Mouse (Mus musculus) MEL (cell line): ENCODE data around the gene Olfr191. TPM values are rescaled to one million over a fixed set of nuclear protein-coding genes. Genes with fewer than 3 reads are reported as not detected.

Source experiments
- DNase-seq: peaks from one replicate; pipeline ENCODE4 v3.0.0; 2011; ENCODE audit warnings: low read depth, low spot score
- H3K27ac ChIP-seq: 2 replicates; pipeline ENCODE4 v1.5.1; 2012; ENCODE audit warnings: low read depth, mild to moderate bottlenecking, control low read depth, low read length, moderate library complexity; ENCODE audit not compliant: control insufficient read depth
- H3K27me3 ChIP-seq, 2 experiments: fragments of 150-350 bp in 1 of 2; sonication (generic) in 1 of 2; 2 replicates each; pipeline ENCODE4 v1.6.1; 2012; ENCODE audit warnings: low read length in 2 of 2, mild to moderate bottlenecking in 2 of 2, improper control_type of control experiment in 1 of 2, moderate library complexity in 1 of 2; ENCODE audit not compliant: insufficient read depth in 2 of 2, control insufficient read depth in 1 of 2
- H3K36me3 ChIP-seq, 2 experiments: 2 replicates each; pipeline ENCODE4 v1.6.1; 2012 to 2014; ENCODE audit warnings: low read length in 2 of 2, improper control_type of control experiment in 1 of 2, inconsistent platforms in 1 of 2, mild to moderate bottlenecking in 1 of 2; ENCODE audit not compliant: insufficient read depth in 2 of 2, control insufficient read depth in 1 of 2
- H3K4me1 ChIP-seq, 2 experiments: fragments of 150-350 bp in 1 of 2; sonication (generic) in 1 of 2; 2 replicates each; pipeline ENCODE4 v1.6.1; 2012; ENCODE audit warnings: low read length in 2 of 2, improper control_type of control experiment in 1 of 2, mild to moderate bottlenecking in 1 of 2; ENCODE audit not compliant: insufficient read depth in 2 of 2, control insufficient read depth in 1 of 2
- H3K4me3 ChIP-seq, 2 experiments: fragments of 150-350 bp in 1 of 2; sonication (generic) in 1 of 2; 2 replicates each; pipeline ENCODE4 v1.5.1; 2012; ENCODE audit warnings: low read depth in 2 of 2, low read length in 2 of 2, mild to moderate bottlenecking in 2 of 2, moderate library complexity in 2 of 2, control low read depth in 1 of 2, improper control_type of control experiment in 1 of 2; ENCODE audit not compliant: control insufficient read depth in 1 of 2, insufficient read depth in 1 of 2
- H3K79me2 ChIP-seq: 2 replicates; pipeline ENCODE4 v1.6.1; 2012; ENCODE audit warnings: mild to moderate bottlenecking, low read length, moderate library complexity; ENCODE audit not compliant: control insufficient read depth, poor library complexity, insufficient read depth
- H3K9ac ChIP-seq: 2 replicates; pipeline ENCODE4 v1.6.1; 2012; ENCODE audit warnings: low read depth, mild to moderate bottlenecking, control low read depth, low read length, moderate library complexity; ENCODE audit not compliant: control insufficient read depth, poor library complexity, severe bottlenecking
- H3K9me3 ChIP-seq: fragments of 150-350 bp; sonication (generic); replicated peaks from 2 replicates; pipeline ENCODE4 v1.6.1; 2012; ENCODE audit warnings: mild to moderate bottlenecking, low read length, improper control_type of control experiment, moderate library complexity; ENCODE audit not compliant: insufficient read depth
- E2F4 ChIP-seq: IDR thresholded peaks from 2 replicates; pipeline ENCODE4 v1.6.1; 2011; ENCODE audit warnings: low read depth, low read length, improper control_type of control experiment, borderline replicate concordance
- HCFC1 ChIP-seq: IDR thresholded peaks from 2 replicates; pipeline ENCODE4 v1.6.1; 2012; ENCODE audit warnings: low read depth, mild to moderate bottlenecking, inconsistent platforms, low read length, improper control_type of control experiment, moderate library complexity
- MEF2A ChIP-seq: IDR thresholded peaks from 2 replicates; pipeline ENCODE4 v1.6.1; 2014; ENCODE audit warnings: low read depth, mild to moderate bottlenecking, inconsistent platforms, low read length, improper control_type of control experiment; ENCODE audit not compliant: poor library complexity, insufficient replicate concordance, severe bottlenecking; ENCODE audit errors: extremely low read depth
- MYB ChIP-seq: IDR thresholded peaks from 2 replicates; pipeline ENCODE4 v1.6.1; 2011; ENCODE audit warnings: mild to moderate bottlenecking, low read depth, low read length, improper control_type of control experiment
- MYC ChIP-seq: IDR thresholded peaks from 2 replicates; pipeline ENCODE4 v1.6.1; 2011; ENCODE audit warnings: low read depth, mild to moderate bottlenecking, low read length, improper control_type of control experiment, moderate library complexity
- NELFE ChIP-seq: IDR thresholded peaks from 2 replicates; pipeline ENCODE4 v1.6.1; 2011; ENCODE audit warnings: low read depth, low read length, improper control_type of control experiment
- POLR2A ChIP-seq, 2 experiments: IDR thresholded peaks; 2 replicates each; pipeline ENCODE4 v1.6.1; 2011 to 2012; ENCODE audit warnings: low read length in 2 of 2, mild to moderate bottlenecking in 2 of 2, control low read depth in 1 of 2, improper control_type of control experiment in 1 of 2, low read depth in 1 of 2, moderate library complexity in 1 of 2; ENCODE audit not compliant: control insufficient read depth in 1 of 2, insufficient read depth in 1 of 2, poor library complexity in 1 of 2
- RCOR1 ChIP-seq: IDR thresholded peaks from 2 replicates; pipeline ENCODE4 v1.6.1; 2012; ENCODE audit warnings: low read depth, mild to moderate bottlenecking, inconsistent platforms, low read length, improper control_type of control experiment
- SIN3A ChIP-seq: IDR thresholded peaks from 2 replicates; pipeline ENCODE4 v1.6.1; 2012; ENCODE audit warnings: low read length, improper control_type of control experiment, inconsistent platforms
- TAL1 ChIP-seq: IDR thresholded peaks from 2 replicates; pipeline ENCODE4 v1.6.1; 2012; ENCODE audit warnings: mild to moderate bottlenecking, inconsistent platforms, low read length, moderate library complexity, mixed read lengths
- TBP ChIP-seq: IDR thresholded peaks from 2 replicates; pipeline ENCODE4 v1.8.0; 2011; ENCODE audit warnings: low read depth, low read length, improper control_type of control experiment
- USF1 ChIP-seq: IDR thresholded peaks from 2 replicates; pipeline ENCODE4 v1.6.1; 2014; ENCODE audit warnings: low read depth, mild to moderate bottlenecking, inconsistent platforms, low read length, improper control_type of control experiment, moderate library complexity
- USF2 ChIP-seq, 2 experiments: IDR thresholded peaks; 2 replicates each; pipeline ENCODE4 v1.6.1; 2011 to 2012; ENCODE audit warnings: improper control_type of control experiment in 2 of 2, low read length in 2 of 2, borderline replicate concordance in 1 of 2, inconsistent platforms in 1 of 2, low read depth in 1 of 2, mild to moderate bottlenecking in 1 of 2; ENCODE audit not compliant: insufficient read depth in 1 of 2
- ZNF384 ChIP-seq: IDR thresholded peaks from 2 replicates; pipeline ENCODE4 v1.6.1; 2012; ENCODE audit warnings: low read depth, mild to moderate bottlenecking, inconsistent platforms, low read length, improper control_type of control experiment
- polyA plus RNA-seq, 2 experiments: library from polyadenylated mRNA; stranded (reverse) in 1 of 2; unstranded in 1 of 2; fragments of >175 nt in 1 of 2; fragments of >200 nt in 1 of 2; gene quantifications; 2 replicates each; pipeline versions ENCODE4 v1.2.1 to v1.2.4; 2012; ENCODE audit warnings: low replicate concordance in 2 of 2, low read depth in 1 of 2; ENCODE audit not compliant: insufficient read length in 2 of 2, insufficient read depth in 1 of 2, missing spikeins in 1 of 2
- total RNA-seq: library from RNA; depleted of rRNA; stranded (reverse); fragments of 300-350 nt; gene quantifications from 2 replicates; pipeline ENCODE4 v1.2.3, GENCODE M21; 2012; rRNA removed

Olfr191 gene
- total and polyA plus RNA-seq, 3 experiments: 0.01 TPM; not detected in 2

DNA sequence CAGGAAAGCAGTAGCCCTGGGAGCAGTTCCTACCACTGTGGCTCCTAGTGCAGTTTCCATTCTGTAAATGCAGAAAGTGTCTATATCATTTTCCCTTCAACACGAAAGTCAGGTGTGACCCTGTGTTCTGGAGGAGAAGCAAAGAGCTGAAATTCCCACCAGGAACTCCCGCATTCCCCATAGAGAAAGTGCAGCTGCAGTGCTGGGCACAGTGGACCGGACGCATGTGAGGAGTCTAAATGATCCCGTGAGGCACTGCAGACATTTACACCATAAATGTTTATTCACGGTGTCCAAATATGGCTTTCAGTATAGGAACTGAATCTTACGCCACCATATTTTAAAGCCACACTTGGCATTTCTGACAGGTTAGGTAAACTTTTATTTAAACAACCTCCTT, 49.9 kb downstream of the Olfr191 start, which contains the start of gene Olfr187:
Gene Olfr187, minus strand, starts transcription at position 58 of the 400 bp plus-strand sequence.
- no peak for TF ChIP-seq USF2 (IDR thresholded peaks at IDR 0.05; ENCODE audit: borderline replicate concordance in 1 of 2, insufficient read depth in 1 of 2, low read depth in 1 of 2, low read length in 2 of 2)
- TF ChIP-seq MEF2A: no peak
- no peak for TF ChIP-seq TAL1
- no peak for TF ChIP-seq MYC
- TF ChIP-seq MYB: no peak
- TF ChIP-seq SIN3A: no peak
- TF ChIP-seq USF1: no peak
- TF ChIP-seq RCOR1: no peak
- TF ChIP-seq TBP: no peak
- no peak for TF ChIP-seq E2F4
- no peak for TF ChIP-seq NELFE
- no peak for TF ChIP-seq ZNF384
- TF ChIP-seq HCFC1: no peak
- no peak for TF ChIP-seq POLR2A (IDR thresholded peaks at IDR 0.05; ENCODE audit: control insufficient read depth in 1 of 2, insufficient read depth in 1 of 2, low read depth in 1 of 2, low read length in 2 of 2, poor library complexity in 1 of 2)
- DNase-seq: no peak
- Histone ChIP-seq H3K79me2 (no peaks in the 10 kb centered on the region), H3K36me3 (no peaks in the 10 kb centered on the region), H3K27me3 (no peaks in the 10 kb centered on the region), H3K4me1 (no peaks in the 10 kb centered on the region), H3K4me3 (no peak within 1 kb of the TSS), H3K9ac (no peak within 1 kb of the TSS), H3K27ac (no peak within 1 kb of the TSS), H3K9me3 (no peaks in the 10 kb centered on the region)

Other genes starting within 250 kb of the Olfr191 start
- gene Olfr177, start 215.1 kb downstream of the Olfr191 start, total RNA-seq: 0.08 TPM in 1 of 2 replicates, not detected in the other
- gene Olfr177, start 215.1 kb downstream of the Olfr191 start, polyA plus RNA-seq: not detected
- 1.2 and 3.0 TPM in 2 replicates for gene Olfr178, start 197.8 kb downstream of the Olfr191 start, total RNA-seq
- gene Olfr178, start 197.8 kb downstream of the Olfr191 start, polyA plus RNA-seq: 1 to 10 TPM in 1 of 2 experiments, not detected in 1; 3.5 TPM
- 0.12 TPM in 1 of 2 replicates, not detected in the other for gene Olfr181, start 161.1 kb downstream of the Olfr191 start, total RNA-seq
- not detected for gene Olfr181, start 161.1 kb downstream of the Olfr191 start, polyA plus RNA-seq
- gene Olfr180, start 160.4 kb downstream of the Olfr191 start, total RNA-seq: 0.50 TPM in 1 of 2 replicates, not detected in the other
- gene Olfr180, start 160.4 kb downstream of the Olfr191 start, polyA plus RNA-seq: 1 to 10 TPM in 1 of 2 experiments, not detected in 1; 1.1 TPM
- 0.42 and 0.73 TPM in 2 replicates for gene Olfr183, start 94.5 kb downstream of the Olfr191 start, total RNA-seq
- gene Olfr183, start 94.5 kb downstream of the Olfr191 start, polyA plus RNA-seq: under 1 TPM in 1 of 2 experiments, not detected in 1; 0.49 TPM
- not detected in 2 replicates for gene Olfr186, start 59.5 kb downstream of the Olfr191 start, total RNA-seq
- under 1 TPM in 1 of 2 experiments, not detected in 1; 0.15 TPM for gene Olfr186, start 59.5 kb downstream of the Olfr191 start, polyA plus RNA-seq
- not detected in 2 replicates for gene Olfr187, start 50.1 kb downstream of the Olfr191 start, total RNA-seq
- gene Olfr187, start 50.1 kb downstream of the Olfr191 start, polyA plus RNA-seq: not detected
- not detected in 2 replicates for gene Olfr190, start 11.8 kb downstream of the Olfr191 start, total RNA-seq
- gene Olfr190, start 11.8 kb downstream of the Olfr191 start, polyA plus RNA-seq: not detected
- gene Olfr193, start 22.1 kb upstream of the Olfr191 start, total RNA-seq: not detected in 2 replicates
- not detected for gene Olfr193, start 22.1 kb upstream of the Olfr191 start, polyA plus RNA-seq
- gene Olfr194, start 31.2 kb upstream of the Olfr191 start, total RNA-seq: not detected in 2 replicates
- gene Olfr194, start 31.2 kb upstream of the Olfr191 start, polyA plus RNA-seq: not detected
- 0.15 TPM in 1 of 2 replicates, not detected in the other for gene Olfr195, start 57.2 kb upstream of the Olfr191 start, total RNA-seq
- gene Olfr195, start 57.2 kb upstream of the Olfr191 start, polyA plus RNA-seq: not detected
- not detected in 2 replicates for gene Olfr196, start 80.6 kb upstream of the Olfr191 start, total RNA-seq
- not detected for gene Olfr196, start 80.6 kb upstream of the Olfr191 start, polyA plus RNA-seq
- gene Olfr198, start 113.7 kb upstream of the Olfr191 start, total RNA-seq: not detected in 2 replicates
- not detected for gene Olfr198, start 113.7 kb upstream of the Olfr191 start, polyA plus RNA-seq
- gene Olfr199, start 129.9 kb upstream of the Olfr191 start, total RNA-seq: 0.08 and 0.16 TPM in 2 replicates
- gene Olfr199, start 129.9 kb upstream of the Olfr191 start, polyA plus RNA-seq: under 1 TPM in 1 of 2 experiments, not detected in 1; 0.22 TPM
- gene Olfr201, start 182.8 kb upstream of the Olfr191 start, total RNA-seq: 0.08 TPM in 1 of 2 replicates, not detected in the other
- under 1 TPM in 1 of 2 experiments, not detected in 1; 0.03 TPM for gene Olfr201, start 182.8 kb upstream of the Olfr191 start, polyA plus RNA-seq
- not detected in 2 replicates for gene Olfr202, start 197.0 kb upstream of the Olfr191 start, total RNA-seq
- gene Olfr202, start 197.0 kb upstream of the Olfr191 start, polyA plus RNA-seq: not detected
- gene Olfr203, start 209.1 kb upstream of the Olfr191 start, total RNA-seq: not detected in 2 replicates
- gene Olfr203, start 209.1 kb upstream of the Olfr191 start, polyA plus RNA-seq: not detected
- gene Olfr204, start 228.4 kb upstream of the Olfr191 start, total RNA-seq: not detected in 2 replicates
- not detected for gene Olfr204, start 228.4 kb upstream of the Olfr191 start, polyA plus RNA-seq
- gene Olfr205, start 241.3 kb upstream of the Olfr191 start, total RNA-seq: not detected in 2 replicates
- gene Olfr205, start 241.3 kb upstream of the Olfr191 start, polyA plus RNA-seq: not detected